Mouse (Mus musculus): Measurements from ENCODE around the gene Ppp1r14a. TPM values are rescaled to one million over a fixed set of nuclear protein-coding genes. Genes with fewer than 3 reads are reported as not detected.

The Ppp1r14a gene
- polyA plus RNA-seq, 1 experiment, result 22.1 TPM

DNA sequence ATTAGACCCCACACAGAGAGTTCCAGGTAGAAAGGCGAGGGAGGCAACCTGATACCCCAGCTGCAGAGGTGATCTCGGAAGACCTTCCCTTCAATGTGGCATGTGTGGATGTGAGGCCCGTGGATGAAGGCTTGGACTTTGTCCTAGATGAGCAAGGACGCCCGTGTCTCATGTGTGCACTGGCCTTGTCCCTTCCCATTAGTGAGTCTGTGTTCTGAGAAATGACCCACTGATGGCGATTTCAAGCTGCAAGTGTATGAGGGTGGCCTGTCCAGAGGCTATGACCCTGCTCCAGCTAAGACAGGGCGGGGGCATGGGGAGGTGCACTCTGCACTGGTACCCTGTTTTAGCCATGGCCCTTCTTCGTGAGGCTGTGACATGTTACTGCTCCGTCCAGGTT lies 51.1 kb downstream of the Ppp1r14a start:
- TF ChIP-seq POLR2A (IDR thresholded peaks at IDR 0.05; ENCODE audit: insufficient read depth, low read length), result no peak
- no peak for TF ChIP-seq CTCF (IDR thresholded peaks at IDR 0.05; ENCODE audit: low read depth, low read length)
- H3K36me3 ChIP-seq (ENCODE audit: control insufficient read depth, insufficient read depth, low read length, poor library complexity, severe bottlenecking), result no peaks in the 10 kb centered on the region
- H3K9ac ChIP-seq (ENCODE audit: low read depth, poor library complexity, severe bottlenecking), result no peak overlapping the region
- H3K27me3 ChIP-seq (ENCODE audit: control insufficient read depth, insufficient read depth, low read length, poor library complexity, severe bottlenecking), result no peaks in the 10 kb centered on the region
- H3K4me1 ChIP-seq (ENCODE audit: control insufficient read depth, insufficient read depth, low read length), result no peaks in the 10 kb centered on the region
- no peak overlapping the region for H3K27ac ChIP-seq (ENCODE audit: insufficient read depth, low read length)
- H3K4me3 ChIP-seq (ENCODE audit: low read depth, low read length), result no peak overlapping the region
- H3K9me3 ChIP-seq (replicated peaks; ENCODE audit: control insufficient read depth, insufficient read depth, low read length, poor library complexity, severe bottlenecking), result no peaks in the 10 kb centered on the region

DNA sequence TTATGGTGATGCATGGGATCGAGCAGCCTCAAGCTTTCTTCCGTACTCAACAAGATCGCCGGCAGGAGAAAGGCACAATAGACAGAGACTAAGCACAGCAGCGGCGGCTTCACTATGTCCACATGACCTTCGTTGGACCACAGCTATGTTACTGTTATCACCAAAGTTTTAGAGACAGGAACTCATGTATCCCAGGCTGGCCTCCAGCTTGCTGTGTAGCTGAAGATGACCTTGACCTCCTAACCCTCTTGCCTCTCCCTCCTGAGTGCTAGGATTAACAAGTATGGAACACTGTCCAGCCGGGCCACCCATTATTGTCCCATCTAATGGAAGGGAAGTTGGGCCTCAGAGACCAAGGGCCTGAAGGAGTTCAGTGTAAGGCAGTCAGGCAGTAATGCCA lies 51.7 kb downstream of the Ppp1r14a start:
- TF ChIP-seq POLR2A (IDR thresholded peaks at IDR 0.05; ENCODE audit: insufficient read depth, low read length) (no peak), EP300 (IDR thresholded peaks at IDR 0.05; ENCODE audit: insufficient read depth, low read depth, low read length) (no peak), CTCF (IDR thresholded peaks at IDR 0.05; ENCODE audit: low read depth, low read length) (no peak)
- Histone ChIP-seq H3K4me1 (ENCODE audit: control insufficient read depth, insufficient read depth, low read length) (no peaks in the 10 kb centered on the region), H3K36me3 (ENCODE audit: control insufficient read depth, insufficient read depth, low read length, poor library complexity, severe bottlenecking) (no peaks in the 10 kb centered on the region), H3K9ac (ENCODE audit: low read depth, poor library complexity, severe bottlenecking) (no peak overlapping the region), H3K4me3 (ENCODE audit: low read depth, low read length) (no peak overlapping the region), H3K27me3 (ENCODE audit: control insufficient read depth, insufficient read depth, low read length, poor library complexity, severe bottlenecking) (no peaks in the 10 kb centered on the region), H3K9me3 (replicated peaks; ENCODE audit: control insufficient read depth, insufficient read depth, low read length, poor library complexity, severe bottlenecking) (no peaks in the 10 kb centered on the region), H3K27ac (ENCODE audit: insufficient read depth, low read length) (no peak overlapping the region)

DNA sequence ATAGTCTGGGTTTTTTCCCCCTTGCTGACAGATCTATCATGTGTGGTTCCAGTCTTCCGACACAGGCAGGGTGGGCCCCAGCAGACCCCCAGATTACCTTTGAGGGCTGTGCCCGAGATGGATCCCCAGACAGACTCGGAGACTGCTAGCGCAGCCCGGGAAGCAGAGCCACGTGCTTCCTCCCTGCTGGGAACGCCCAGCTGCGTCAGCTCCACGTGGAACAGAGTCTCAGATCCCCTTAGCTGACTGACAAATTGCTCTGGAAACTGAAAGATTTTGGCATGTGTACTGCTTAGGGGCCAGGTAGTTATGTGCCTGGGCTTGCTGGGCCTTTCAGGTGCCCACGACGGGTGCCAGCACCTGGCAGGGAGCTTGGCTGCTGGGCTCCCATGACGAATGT lies 52.6 kb downstream of the Ppp1r14a start:
- TF ChIP-seq POLR2A (IDR thresholded peaks at IDR 0.05; ENCODE audit: insufficient read depth, low read length) (no peak), CTCF (IDR thresholded peaks at IDR 0.05; ENCODE audit: low read depth, low read length) (no peak), EP300 (IDR thresholded peaks at IDR 0.05; ENCODE audit: insufficient read depth, low read depth, low read length) (no peak)
- H3K4me3 ChIP-seq (ENCODE audit: low read depth, low read length), result no peak overlapping the region
- no peaks in the 10 kb centered on the region for H3K9me3 ChIP-seq (replicated peaks; ENCODE audit: control insufficient read depth, insufficient read depth, low read length, poor library complexity, severe bottlenecking)
- no peak overlapping the region for H3K27ac ChIP-seq (ENCODE audit: insufficient read depth, low read length)
- no peak overlapping the region for H3K9ac ChIP-seq (ENCODE audit: low read depth, poor library complexity, severe bottlenecking)
- H3K27me3 ChIP-seq (ENCODE audit: control insufficient read depth, insufficient read depth, low read length, poor library complexity, severe bottlenecking), result no peaks in the 10 kb centered on the region
- no peaks in the 10 kb centered on the region for H3K36me3 ChIP-seq (ENCODE audit: control insufficient read depth, insufficient read depth, low read length, poor library complexity, severe bottlenecking)
- no peaks in the 10 kb centered on the region for H3K4me1 ChIP-seq (ENCODE audit: control insufficient read depth, insufficient read depth, low read length)

DNA sequence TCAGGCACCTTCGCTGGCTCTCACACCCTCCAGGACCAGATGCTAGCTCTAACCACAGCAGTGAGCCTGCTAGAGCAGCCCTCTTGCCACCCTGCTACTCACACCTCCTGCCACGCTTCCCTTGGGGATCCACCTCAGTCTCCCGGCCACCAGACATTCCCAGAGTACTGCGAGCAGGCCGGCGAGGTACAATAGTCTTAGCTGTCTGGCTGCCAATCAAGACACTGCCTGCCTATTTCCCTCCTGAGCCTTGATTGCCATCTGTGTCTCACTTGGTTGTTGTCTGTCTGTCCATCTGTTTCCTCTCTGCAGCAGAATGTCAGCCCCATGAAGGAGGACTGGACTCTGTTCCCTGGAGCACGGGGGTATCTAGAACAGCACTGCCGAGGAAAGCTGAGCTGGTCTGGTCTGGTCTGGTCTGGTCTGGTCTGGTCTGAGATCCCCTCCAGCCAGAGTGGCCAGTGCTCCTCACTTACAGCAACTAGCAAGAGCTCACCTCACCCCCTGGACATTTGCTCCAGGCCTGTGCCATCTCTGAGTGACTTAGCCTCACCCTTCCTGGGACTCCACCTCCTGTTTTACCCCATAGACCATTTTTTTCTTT lies 53.5 kb downstream of the Ppp1r14a start:
- no peaks in the 10 kb centered on the region for H3K4me1 ChIP-seq (ENCODE audit: control insufficient read depth, insufficient read depth, low read length)
- 0 out of 2 replicates have a peak, but pooled peaks have one; percentile 50 for TF ChIP-seq EP300 (IDR thresholded peaks at IDR 0.05; ENCODE audit: insufficient read depth, low read depth, low read length)
- TF ChIP-seq POLR2A (IDR thresholded peaks at IDR 0.05; ENCODE audit: insufficient read depth, low read length), result no peak
- no peak for TF ChIP-seq CTCF (IDR thresholded peaks at IDR 0.05; ENCODE audit: low read depth, low read length)
- no peaks in the 10 kb centered on the region for H3K9me3 ChIP-seq (replicated peaks; ENCODE audit: control insufficient read depth, insufficient read depth, low read length, poor library complexity, severe bottlenecking)
- no peaks in the 10 kb centered on the region for H3K27me3 ChIP-seq (ENCODE audit: control insufficient read depth, insufficient read depth, low read length, poor library complexity, severe bottlenecking)
- no peaks in the 10 kb centered on the region for H3K36me3 ChIP-seq (ENCODE audit: control insufficient read depth, insufficient read depth, low read length, poor library complexity, severe bottlenecking)
- no peak overlapping the region for H3K27ac ChIP-seq (ENCODE audit: insufficient read depth, low read length)
- no peak overlapping the region for H3K9ac ChIP-seq (ENCODE audit: low read depth, poor library complexity, severe bottlenecking)
- H3K4me3 ChIP-seq (ENCODE audit: low read depth, low read length), result no peak overlapping the region

Other genes with a start within 250 kb of the Ppp1r14a start
- 8.4 and 10.3 TPM in 2 replicates for gene Ryr1, start 164.1 kb upstream of the Ppp1r14a start, polyA plus RNA-seq (2011; ENCODE audit: insufficient read depth, insufficient read length, low read depth, missing spikeins)
- gene Rasgrp4, start 154.5 kb upstream of the Ppp1r14a start, polyA plus RNA-seq (2011; ENCODE audit: insufficient read depth, insufficient read length, low read depth, missing spikeins), result 23.0 and 31.5 TPM in 2 replicates
- gene Fam98c, start 133.1 kb upstream of the Ppp1r14a start, polyA plus RNA-seq (2011; ENCODE audit: insufficient read depth, insufficient read length, low read depth, missing spikeins), result 12.6 and 13.3 TPM in 2 replicates
- gene Ggn, start 119.1 kb upstream of the Ppp1r14a start, polyA plus RNA-seq (2011; ENCODE audit: insufficient read depth, insufficient read length, low read depth, missing spikeins), result not detected in 2 replicates
- 9.2 and 12.1 TPM in 2 replicates for gene Spred3, start 118.9 kb upstream of the Ppp1r14a start, polyA plus RNA-seq (2011; ENCODE audit: insufficient read depth, insufficient read length, low read depth, missing spikeins)
- 223 and 242 TPM in 2 replicates for gene Psmd8, start 108.6 kb upstream of the Ppp1r14a start, polyA plus RNA-seq (2011; ENCODE audit: insufficient read depth, insufficient read length, low read depth, missing spikeins)
- 27.3 and 31.3 TPM in 2 replicates for gene Catsperg1, start 75.3 kb upstream of the Ppp1r14a start, polyA plus RNA-seq (2011; ENCODE audit: insufficient read depth, insufficient read length, low read depth, missing spikeins)
- 7.0 and 7.1 TPM in 2 replicates for gene Kcnk6, start 56.8 kb upstream of the Ppp1r14a start, polyA plus RNA-seq (2011; ENCODE audit: insufficient read depth, insufficient read length, low read depth, missing spikeins)
- gene Yif1b, start 51.0 kb upstream of the Ppp1r14a start, polyA plus RNA-seq (2011; ENCODE audit: insufficient read depth, insufficient read length, low read depth, missing spikeins), result 50.9 and 55.2 TPM in 2 replicates
- 33.6 and 34.1 TPM in 2 replicates for gene 2200002D01Rik, start 40.8 kb upstream of the Ppp1r14a start, polyA plus RNA-seq (2011; ENCODE audit: insufficient read depth, insufficient read length, low read depth, missing spikeins)
- 264 and 288 TPM in 2 replicates for gene Spint2, start 7.4 kb upstream of the Ppp1r14a start, polyA plus RNA-seq (2011; ENCODE audit: insufficient read depth, insufficient read length, low read depth, missing spikeins)
- 5.9 and 6.1 TPM in 2 replicates for gene Dpf1, start 14.6 kb downstream of the Ppp1r14a start, polyA plus RNA-seq (2011; ENCODE audit: insufficient read depth, insufficient read length, low read depth, missing spikeins)
- gene Sipa1l3, start 229.3 kb downstream of the Ppp1r14a start, polyA plus RNA-seq (2011; ENCODE audit: insufficient read depth, insufficient read length, low read depth, missing spikeins), result 29.4 and 31.0 TPM in 2 replicates